Mouse (Mus musculus): ENCODE results near the gene N4bp1.
A peak's percentile ranks its signal among the peaks of the same experiment; 100 is the strongest.

GRCm38 (mm10) chr8:86768499-86768898 is 116.6 kb downstream of the N4bp1 start:
- no peak for TF ChIP-seq CTCF (IDR thresholded peaks at IDR 0.05; ENCODE audit: low read depth)
- 0 out of 2 replicates have a peak, but pooled peaks have one; percentile 40 for TF ChIP-seq EP300 (IDR thresholded peaks at IDR 0.05; ENCODE audit: low read depth)
